Mouse (Mus musculus) lung, embryonic 14.5 days (tissue): ENCODE results near the gene Hmgn2. TPM values are rescaled to one million over a fixed set of nuclear protein-coding genes. Genes with fewer than 3 reads are reported as not detected.
"Not testable (repeated sequence)": the region's sequence is repeated elsewhere in the genome, so short reads cannot be mapped to it uniquely, and the experiment has no call there.

Experiments used
- ATAC-seq: fragments of 200-750 bp; cut with Nextera tagmentation; 2 replicates; pipeline ENCODE4 v1.8.0; 2017; ENCODE audit warnings: mild to moderate bottlenecking, moderate TSS enrichment, moderate library complexity; ENCODE audit not compliant: insufficient read depth
- DNase-seq: peaks from one replicate; pipeline ENCODE4 v3.0.0-alpha.2; 2015
- H3K27ac ChIP-seq: fragments of 300-500 bp; sonication (generic); 2 replicates; pipeline ENCODE4 v1.5.1; 2014; ENCODE audit warnings: low read depth, mild to moderate bottlenecking, moderate library complexity
- H3K27me3 ChIP-seq: fragments of 300-500 bp; sonication (generic); 2 replicates; pipeline ENCODE4 v1.6.1; 2014; ENCODE audit warnings: low read length, control low read depth; ENCODE audit not compliant: insufficient read depth
- H3K36me3 ChIP-seq: fragments of 300-500 bp; sonication (generic); 2 replicates; pipeline ENCODE4 v1.6.1; 2014; ENCODE audit warnings: control low read depth; ENCODE audit not compliant: insufficient read depth
- H3K4me1 ChIP-seq: fragments of 300-500 bp; sonication (generic); 2 replicates; pipeline ENCODE4 v1.6.1; 2014; ENCODE audit warnings: antibody characterized with exemption, control low read depth; ENCODE audit not compliant: insufficient read depth
- H3K4me2 ChIP-seq: fragments of 300-500 bp; sonication (generic); 2 replicates; pipeline ENCODE4 v1.6.1; 2014; ENCODE audit warnings: mild to moderate bottlenecking
- H3K4me3 ChIP-seq: fragments of 300-500 bp; sonication (generic); 2 replicates; pipeline ENCODE4 v1.5.1; 2014; ENCODE audit warnings: low read depth, low read length
- H3K9ac ChIP-seq: fragments of 300-500 bp; sonication (generic); 2 replicates; pipeline ENCODE4 v1.6.1; 2014
- H3K9me3 ChIP-seq: fragments of 300-500 bp; sonication (generic); 2 replicates; pipeline ENCODE4 v1.6.1; 2016; ENCODE audit warnings: low read depth, low read length, control low read depth
- CTCF ChIP-seq: IDR thresholded peaks from 2 replicates; pipeline ENCODE4 v1.5.1; 2016; ENCODE audit warnings: antibody characterized with exemption, low read depth
- WGBS: fragments of 180-500 bp; shearing (Covaris S2); extraction: QIAGEN DNeasy Blood & Tissue Kit; methylation state at CpG from one replicate; pipeline ENCODE4 v1.1.7; 2014; 5-methylcytosine and 5-hydroxymethylcytosine counted together
- polyA plus RNA-seq: library from polyadenylated mRNA; unstranded; fragments of >200 nt; fragmentation: Nextera tagmentation; extraction: Ambion mirVana; gene quantifications from 2 replicates; pipeline ENCODE4 v1.2.1, GENCODE M21; 2014

Gene Hmgn2
- polyA plus RNA-seq, 1 experiment from 2014 or later, result 3,363 TPM

- ATAC-seq (peak; percentile 99), DNase-seq (peak; percentile 100)
- Histone ChIP-seq H3K4me2 (peak within 1 kb of the TSS; percentile 88), H3K9me3 (no peaks in the 10 kb centered on the region), H3K9ac (peak within 1 kb of the TSS; percentile 73), H3K27me3 (no peaks in the 10 kb centered on the region), H3K4me1 (no peaks in the 10 kb centered on the region), H3K36me3 (peaks cover 18% of the 10 kb centered on the region), H3K27ac (0 out of 2 replicates have a peak within 1 kb of the TSS, but pooled peaks have one; percentile 15), H3K4me3 (peak within 1 kb of the TSS; percentile 77)
- no peak for TF ChIP-seq CTCF
- under 1% methylated on average over 49 of the region's 49 CpGs for WGBS
These were observed 32.3 kb upstream of the Hmgn2 start, which contains the start of gene Dhdds for GRCm38 (mm10) chr4:134000466-134001438. Gene Dhdds, minus strand, starts transcription at chr4:134000918.

- no peak overlapping the region for H3K9ac ChIP-seq
- H3K27me3 ChIP-seq, result no peaks in the 10 kb centered on the region
- peaks cover 72% of the 10 kb centered on the region for H3K36me3 ChIP-seq
- DNase-seq, result no peak
- no peak overlapping the region for H3K27ac ChIP-seq
- no peak for TF ChIP-seq CTCF
- no peak overlapping the region for H3K4me3 ChIP-seq
- 84% methylated on average over 8 of the region's 8 CpGs for WGBS
- no peak overlapping the region for H3K4me2 ChIP-seq
- ATAC-seq, result no peak
- no peaks in the 10 kb centered on the region for H3K4me1 ChIP-seq
- no peaks in the 10 kb centered on the region for H3K9me3 ChIP-seq
These were observed 26.2 kb upstream of the Hmgn2 start for GRCm38 (mm10) chr4:133994697-133995096.

DNA sequence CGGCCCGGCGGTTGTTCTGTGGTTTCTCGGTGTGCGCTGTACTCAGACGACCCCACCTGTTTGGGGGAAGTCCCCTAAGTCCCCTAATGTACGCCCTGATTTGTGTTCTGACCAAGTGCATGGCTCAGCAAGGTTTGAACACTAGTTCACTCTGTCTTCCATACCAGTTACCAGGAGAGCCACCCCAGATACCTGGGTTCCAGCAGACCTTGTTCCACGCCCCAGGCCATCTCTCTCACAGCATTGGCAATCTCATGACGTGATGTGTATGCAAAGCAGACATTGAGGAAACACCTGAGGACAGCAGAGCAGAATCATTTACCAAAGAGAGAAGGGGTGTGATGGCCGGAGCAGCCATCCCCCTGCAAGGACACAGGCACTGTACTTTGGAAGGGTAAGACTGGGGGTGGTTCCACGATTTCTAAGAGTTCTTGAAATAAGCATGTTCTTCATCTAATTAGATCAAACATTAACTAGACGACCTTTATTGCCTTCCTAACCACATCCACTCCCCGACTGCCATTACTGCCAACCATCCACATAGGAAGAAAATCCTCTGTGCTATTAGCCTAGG is 22.7 kb upstream of the Hmgn2 start:
- 87% methylated on average over 13 of the region's 13 CpGs for WGBS
- Histone ChIP-seq H3K9me3 (no peaks in the 10 kb centered on the region), H3K9ac (no peak overlapping the region), H3K4me1 (no peaks in the 10 kb centered on the region), H3K4me2 (no peak overlapping the region), H3K27ac (no peak overlapping the region), H3K36me3 (peaks cover 88% of the 10 kb centered on the region), H3K4me3 (no peak overlapping the region), H3K27me3 (no peaks in the 10 kb centered on the region)
- ATAC-seq, result no peak
- DNase-seq, result no peak
- TF ChIP-seq CTCF, result no peak

DNA sequence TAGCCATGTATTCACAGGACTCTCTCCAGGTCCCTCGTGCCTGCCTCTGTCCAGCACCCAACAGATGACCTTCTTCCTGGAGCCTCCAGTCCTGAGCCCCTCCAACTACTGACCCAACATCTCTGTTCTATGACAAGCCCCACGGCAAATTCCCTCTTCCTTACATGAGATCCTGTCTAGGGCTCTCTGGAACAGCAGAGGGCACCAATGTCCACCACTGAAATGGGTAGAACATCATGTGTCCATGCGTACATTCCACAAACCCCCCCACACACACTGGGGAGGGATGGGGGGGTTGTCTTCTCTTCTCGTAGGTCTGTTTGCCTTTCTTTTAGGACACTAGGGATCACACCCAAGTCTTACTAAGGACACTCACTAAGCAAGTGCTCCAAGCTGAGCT is 21.6 kb upstream of the Hmgn2 start:
- 53% methylated on average over 4 of the region's 4 CpGs for WGBS
- H3K9ac ChIP-seq, result no peak overlapping the region
- TF ChIP-seq CTCF, result peak; percentile 19
- no peaks in the 10 kb centered on the region for H3K9me3 ChIP-seq
- no peak overlapping the region for H3K4me3 ChIP-seq
- no peaks in the 10 kb centered on the region for H3K4me1 ChIP-seq
- no peak overlapping the region for H3K27ac ChIP-seq
- no peak for ATAC-seq
- no peaks in the 10 kb centered on the region for H3K27me3 ChIP-seq
- no peak for DNase-seq
- peaks cover 87% of the 10 kb centered on the region for H3K36me3 ChIP-seq
- no peak overlapping the region for H3K4me2 ChIP-seq

GRCm38 (mm10) chr4:133988289-133988688 is 19.8 kb upstream of the Hmgn2 start:
- not testable (repeated sequence) for H3K27me3 ChIP-seq, DNase-seq, H3K4me3 ChIP-seq, H3K9me3 ChIP-seq, H3K4me1 ChIP-seq, H3K4me2 ChIP-seq, ATAC-seq, H3K27ac ChIP-seq, H3K9ac ChIP-seq
- H3K36me3 ChIP-seq, result peaks cover 72% of the 10 kb centered on the region
- 83% methylated on average over 8 of the region's 8 CpGs for WGBS

- H3K4me3 ChIP-seq, result no peak overlapping the region
- peaks cover 66% of the 10 kb centered on the region for H3K36me3 ChIP-seq
- no peaks in the 10 kb centered on the region for H3K9me3 ChIP-seq
- H3K4me2 ChIP-seq, result no peak overlapping the region
- ATAC-seq (no peak), DNase-seq (no peak)
- WGBS, result 85% methylated on average over 13 of the region's 13 CpGs
- no peak overlapping the region for H3K9ac ChIP-seq
- no peaks in the 10 kb centered on the region for H3K27me3 ChIP-seq
- no peak for TF ChIP-seq CTCF
- H3K4me1 ChIP-seq, result no peaks in the 10 kb centered on the region
- H3K27ac ChIP-seq, result no peak overlapping the region
These were observed 14.5 kb upstream of the Hmgn2 start for GRCm38 (mm10) chr4:133982936-133983335.

DNA sequence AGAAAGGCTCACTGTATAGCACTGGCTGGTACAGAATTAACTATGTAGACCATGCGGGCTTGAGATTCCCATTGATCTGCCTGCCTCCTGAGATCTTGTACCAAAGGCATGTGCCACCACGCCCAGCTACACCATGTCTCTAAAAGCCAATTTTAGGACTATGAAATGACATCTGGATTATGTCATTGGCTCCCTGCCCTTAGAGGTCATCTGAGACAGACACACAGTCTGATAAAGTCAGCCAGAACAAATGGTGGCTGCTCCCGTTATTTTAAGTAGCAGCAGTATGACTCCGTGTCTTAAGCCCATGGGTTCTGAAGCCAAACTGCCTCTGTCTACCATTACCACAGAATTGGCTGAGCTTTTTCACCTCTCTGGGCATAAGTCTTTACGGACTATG is 12.0 kb upstream of the Hmgn2 start:
- H3K27ac ChIP-seq, result no peak overlapping the region
- DNase-seq, result no peak
- no peaks in the 10 kb centered on the region for H3K4me1 ChIP-seq
- no peaks in the 10 kb centered on the region for H3K9me3 ChIP-seq
- no peak for TF ChIP-seq CTCF
- no peak overlapping the region for H3K4me3 ChIP-seq
- no peak overlapping the region for H3K4me2 ChIP-seq
- WGBS, result 79% methylated on average over 5 of the region's 5 CpGs
- H3K9ac ChIP-seq, result no peak overlapping the region
- peaks cover 62% of the 10 kb centered on the region for H3K36me3 ChIP-seq
- ATAC-seq, result no peak
- no peaks in the 10 kb centered on the region for H3K27me3 ChIP-seq
